Mouse (Mus musculus) myocyte (in vitro differentiated cells): ENCODE measurements around the gene Cpt2.

Experiments
- POLR2AphosphoS2 ChIP-seq: IDR thresholded peaks from one replicate; pipeline ENCODE4 v1.6.1; 2011; ENCODE audit warnings: low read depth, control low read depth; ENCODE audit not compliant: insufficient read length
- REST ChIP-seq: IDR thresholded peaks from one replicate; pipeline ENCODE4 v1.6.1; 2011; ENCODE audit warnings: mild to moderate bottlenecking, control low read depth, moderate library complexity; ENCODE audit not compliant: insufficient read depth, insufficient read length
- USF1 ChIP-seq: IDR thresholded peaks from one replicate; pipeline ENCODE4 v1.6.1; 2011; ENCODE audit warnings: low read depth, mild to moderate bottlenecking, control low read depth, moderate library complexity

GRCm38 (mm10) chr4:107904252-107904651 is 19.2 kb downstream of the Cpt2 start:
- TF ChIP-seq REST (no peak), POLR2AphosphoS2 (no peak), USF1 (no peak)
